Mouse (Mus musculus) CH12.LX (cell line): ENCODE measurements at regions not wholly inside any gene's neighbourhood (a gene's known extent, or its start where the extent isn't known, plus 50 kb on each side); places are given as distances from the start of the nearest gene placed in this dataset.

ENCODE experiments used
- CHD1 ChIP-seq: IDR thresholded peaks from 2 replicates; pipeline ENCODE4 v1.6.1; 2012; ENCODE audit warnings: low read depth, low read length, improper control_type of control experiment, inconsistent platforms
- CTCF ChIP-seq, 2 experiments: IDR thresholded peaks in 1 of 2; conservative IDR thresholded peaks in 1 of 2; 2 replicates each; pipeline ENCODE4 v1.5.1; 2011 to 2012; ENCODE audit warnings: low read depth in 2 of 2, low read length in 2 of 2, improper control_type of control experiment in 1 of 2, inconsistent platforms in 1 of 2, mild to moderate bottlenecking in 1 of 2, moderate library complexity in 1 of 2
- ETS1 ChIP-seq: conservative IDR thresholded peaks from 2 replicates; pipeline ENCODE4 v1.6.1; 2012; ENCODE audit warnings: low read depth, mild to moderate bottlenecking, inconsistent platforms, low read length, improper control_type of control experiment, moderate library complexity
- MAFK ChIP-seq: IDR thresholded peaks from 2 replicates; pipeline ENCODE4 v1.6.1; 2011; ENCODE audit warnings: low read length, improper control_type of control experiment; ENCODE audit not compliant: insufficient replicate concordance
- MEF2A ChIP-seq: IDR thresholded peaks from 2 replicates; pipeline ENCODE4 v1.6.1; 2014; ENCODE audit warnings: low read depth, mild to moderate bottlenecking, inconsistent platforms, low read length, improper control_type of control experiment, borderline replicate concordance
- POLR2A ChIP-seq: IDR thresholded peaks from 2 replicates; pipeline ENCODE4 v1.6.1; 2011; ENCODE audit warnings: low read depth, mild to moderate bottlenecking, improper control_type of control experiment, low read length
- TBP ChIP-seq: conservative IDR thresholded peaks from 2 replicates; pipeline ENCODE4 v1.6.1; 2011; ENCODE audit warnings: low read depth, low read length, improper control_type of control experiment
- TCF12 ChIP-seq: IDR thresholded peaks from 2 replicates; pipeline ENCODE4 v1.6.1; 2014; ENCODE audit warnings: low read depth, mild to moderate bottlenecking, inconsistent platforms, low read length, improper control_type of control experiment
- USF2 ChIP-seq: conservative IDR thresholded peaks from 2 replicates; pipeline ENCODE4 v1.6.1; 2011; ENCODE audit warnings: low read depth, low read length, improper control_type of control experiment
- ZMIZ1 ChIP-seq: IDR thresholded peaks from 2 replicates; pipeline ENCODE4 v1.6.1; 2012; ENCODE audit warnings: low read depth, mild to moderate bottlenecking, inconsistent platforms, low read length, improper control_type of control experiment
- ZNF384 ChIP-seq: IDR thresholded peaks from 2 replicates; pipeline ENCODE4 v1.6.1; 2012; ENCODE audit warnings: low read depth, low read length, improper control_type of control experiment, inconsistent platforms

DNA sequence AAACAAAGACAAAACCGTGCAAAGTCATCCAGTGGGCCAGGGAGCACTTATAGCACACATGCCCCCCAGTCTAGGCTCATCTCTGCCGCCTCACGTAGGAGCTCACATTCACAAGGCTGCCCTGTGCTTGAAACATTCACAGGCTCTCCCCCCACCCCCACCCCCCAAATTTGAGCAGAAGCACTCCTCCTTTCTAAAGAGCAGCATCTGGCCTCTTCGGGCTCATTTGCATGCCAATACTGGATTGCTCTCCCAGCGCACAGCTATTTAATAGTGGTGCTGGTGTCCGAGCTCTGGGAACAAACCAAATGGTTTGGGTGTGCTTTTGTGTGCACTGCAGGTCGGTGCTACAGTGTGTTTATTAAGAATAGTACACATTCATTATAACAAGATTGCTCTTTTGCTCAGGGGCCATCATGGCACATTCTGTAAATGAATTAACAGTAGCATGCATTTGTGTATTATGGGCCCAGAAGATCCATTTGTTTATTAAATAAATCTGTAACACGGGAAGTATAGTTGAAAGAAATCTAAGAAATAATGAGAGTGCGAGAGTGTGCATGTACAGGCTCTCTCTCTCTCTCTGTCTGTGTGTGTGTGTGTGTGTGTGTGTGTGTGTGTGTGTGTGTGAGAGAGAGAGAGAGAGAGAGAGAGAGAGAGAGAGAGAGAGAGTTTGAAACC is 108.3 kb upstream of the Zeb2 start:
- TF ChIP-seq CTCF (conservative IDR thresholded peaks at IDR 0.05 in 1 of 2, IDR thresholded peaks at IDR 0.05 in 1 of 2; ENCODE audit: low read depth in 2 of 2, low read length in 2 of 2): no peak
- TF ChIP-seq ETS1: no peak
- no peak for TF ChIP-seq POLR2A
- no peak for TF ChIP-seq MEF2A
- TF ChIP-seq TCF12: no peak
- no peak for TF ChIP-seq TBP
- TF ChIP-seq USF2: no peak
- TF ChIP-seq MAFK: no peak
- TF ChIP-seq ZMIZ1: no peak
- TF ChIP-seq CHD1: no peak
- TF ChIP-seq ZNF384: no peak
